Mouse (Mus musculus) lung, embryonic 14.5 days (tissue): Measurements from ENCODE around the gene Slc9b2. TPM values are rescaled to one million over a fixed set of nuclear protein-coding genes. Genes with fewer than 3 reads are reported as not detected.

Source experiments
- ATAC-seq: fragments of 200-750 bp; cut with Nextera tagmentation; 2 replicates; pipeline ENCODE4 v1.8.0; 2017; ENCODE audit warnings: mild to moderate bottlenecking, moderate TSS enrichment, moderate library complexity; ENCODE audit not compliant: insufficient read depth
- DNase-seq: peaks from one replicate; pipeline ENCODE4 v3.0.0-alpha.2; 2015
- H3K27ac ChIP-seq: fragments of 300-500 bp; sonication (generic); 2 replicates; pipeline ENCODE4 v1.5.1; 2014; ENCODE audit warnings: low read depth, mild to moderate bottlenecking, moderate library complexity
- H3K27me3 ChIP-seq: fragments of 300-500 bp; sonication (generic); 2 replicates; pipeline ENCODE4 v1.6.1; 2014; ENCODE audit warnings: low read length, control low read depth; ENCODE audit not compliant: insufficient read depth
- H3K36me3 ChIP-seq: fragments of 300-500 bp; sonication (generic); 2 replicates; pipeline ENCODE4 v1.6.1; 2014; ENCODE audit warnings: control low read depth; ENCODE audit not compliant: insufficient read depth
- H3K4me1 ChIP-seq: fragments of 300-500 bp; sonication (generic); 2 replicates; pipeline ENCODE4 v1.6.1; 2014; ENCODE audit warnings: antibody characterized with exemption, control low read depth; ENCODE audit not compliant: insufficient read depth
- H3K4me2 ChIP-seq: fragments of 300-500 bp; sonication (generic); 2 replicates; pipeline ENCODE4 v1.6.1; 2014; ENCODE audit warnings: mild to moderate bottlenecking
- H3K4me3 ChIP-seq: fragments of 300-500 bp; sonication (generic); 2 replicates; pipeline ENCODE4 v1.5.1; 2014; ENCODE audit warnings: low read depth, low read length
- H3K9ac ChIP-seq: fragments of 300-500 bp; sonication (generic); 2 replicates; pipeline ENCODE4 v1.6.1; 2014
- H3K9me3 ChIP-seq: fragments of 300-500 bp; sonication (generic); 2 replicates; pipeline ENCODE4 v1.6.1; 2016; ENCODE audit warnings: low read depth, low read length, control low read depth
- CTCF ChIP-seq: IDR thresholded peaks from 2 replicates; pipeline ENCODE4 v1.5.1; 2016; ENCODE audit warnings: antibody characterized with exemption, low read depth
- WGBS: fragments of 180-500 bp; shearing (Covaris S2); extraction: QIAGEN DNeasy Blood & Tissue Kit; methylation state at CpG from one replicate; pipeline ENCODE4 v1.1.7; 2014; 5-methylcytosine and 5-hydroxymethylcytosine counted together
- polyA plus RNA-seq: library from polyadenylated mRNA; unstranded; fragments of >200 nt; fragmentation: Nextera tagmentation; extraction: Ambion mirVana; gene quantifications from 2 replicates; pipeline ENCODE4 v1.2.1, GENCODE M21; 2014

Slc9b2 gene
- polyA plus RNA-seq, result 1.1 and 2.2 TPM in 2 replicates

DNA sequence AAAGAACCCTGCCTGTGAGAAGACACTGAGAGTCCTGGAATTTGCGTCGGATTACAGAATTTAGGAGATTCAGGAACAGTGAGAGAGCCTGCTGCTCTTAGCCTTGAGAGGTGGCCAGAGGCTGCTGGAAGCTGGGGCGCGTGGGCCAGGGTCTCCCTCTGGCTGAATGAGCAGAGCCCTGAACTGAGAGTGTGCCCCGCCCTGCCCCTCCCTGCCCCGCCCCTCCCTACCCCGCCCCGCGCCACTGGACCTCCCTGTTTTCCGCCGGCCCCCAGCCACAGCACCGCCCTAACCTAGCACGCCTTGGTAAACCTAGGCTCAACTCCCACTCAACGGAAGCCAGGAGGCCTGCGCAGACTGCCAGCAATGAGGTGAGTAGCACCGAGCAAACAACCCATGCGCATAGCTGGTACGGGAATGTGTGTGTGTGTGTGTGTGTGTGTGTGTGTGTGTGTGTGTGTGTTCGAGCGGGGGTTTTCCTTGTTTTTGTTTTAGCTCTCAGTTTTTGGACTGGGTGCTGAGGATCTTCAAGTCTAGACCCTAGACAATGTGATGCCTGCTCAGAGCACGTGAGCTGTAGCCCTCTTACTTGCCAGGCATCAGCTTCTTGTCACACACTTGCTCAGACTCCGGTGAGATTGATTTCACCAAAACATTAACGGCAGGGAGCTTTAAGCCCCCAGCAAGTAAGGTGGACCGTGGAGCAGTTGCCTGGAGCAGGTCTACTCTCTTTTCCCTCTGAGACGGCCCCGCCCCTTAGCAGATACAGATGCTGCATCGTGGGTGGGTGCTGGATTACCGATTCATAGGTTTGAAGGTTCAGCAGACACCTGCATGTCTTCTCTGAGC, at the start of gene Slc9b2:
Gene Slc9b2, plus strand, starts transcription at position 290 of the 849 bp plus-strand sequence.
- H3K4me1 ChIP-seq, result 0 out of 2 replicates have a peak, but pooled peaks cover 3% of the 10 kb centered on the region
- DNase-seq, result peak; percentile 73
- peak within 1 kb of the TSS; percentile 38 for H3K4me3 ChIP-seq
- H3K9me3 ChIP-seq, result no peaks in the 10 kb centered on the region
- H3K4me2 ChIP-seq, result peak within 1 kb of the TSS; percentile 78
- no peaks in the 10 kb centered on the region for H3K36me3 ChIP-seq
- H3K27ac ChIP-seq, result no peak within 1 kb of the TSS
- H3K27me3 ChIP-seq, result no peaks in the 10 kb centered on the region
- 8% methylated on average over 27 of the region's 28 CpGs for whole genome bisulfite sequencing
- H3K9ac ChIP-seq, result peak within 1 kb of the TSS; percentile 34; the same call in 1 of the 2 replicates
- peak; percentile 96 for ATAC-seq
- no peak for TF ChIP-seq CTCF

DNA sequence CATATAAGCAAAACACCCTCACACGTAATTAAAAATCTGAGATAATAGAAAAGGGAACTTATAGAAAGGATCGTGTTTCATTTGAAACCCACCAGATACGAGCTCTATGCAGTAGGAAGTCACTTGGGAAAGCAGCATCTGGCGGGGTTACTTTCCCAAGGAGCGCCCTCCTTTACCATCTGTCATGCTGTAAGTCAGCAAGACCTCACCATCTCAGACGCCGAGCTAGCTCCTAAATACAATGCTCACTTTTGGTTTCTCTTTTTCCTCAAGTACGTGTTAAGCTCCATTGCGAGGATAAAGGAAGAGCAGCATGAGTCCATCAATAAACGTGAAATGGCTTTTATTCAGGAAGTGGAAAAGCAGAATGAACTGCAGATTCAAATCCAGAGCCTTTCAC, 48.6 kb upstream of the Slc9b2 start:
- DNase-seq, result no peak
- Histone ChIP-seq H3K27ac (no peak overlapping the region), H3K9ac (no peak overlapping the region), H3K4me1 (no peaks in the 10 kb centered on the region), H3K36me3 (peaks cover 90% of the 10 kb centered on the region), H3K27me3 (no peaks in the 10 kb centered on the region), H3K4me2 (no peak overlapping the region), H3K9me3 (no peaks in the 10 kb centered on the region), H3K4me3 (no peak overlapping the region)
- 85% methylated on average over 10 of the region's 10 CpGs for WGBS
- ATAC-seq, result no peak
- no peak for TF ChIP-seq CTCF

DNA sequence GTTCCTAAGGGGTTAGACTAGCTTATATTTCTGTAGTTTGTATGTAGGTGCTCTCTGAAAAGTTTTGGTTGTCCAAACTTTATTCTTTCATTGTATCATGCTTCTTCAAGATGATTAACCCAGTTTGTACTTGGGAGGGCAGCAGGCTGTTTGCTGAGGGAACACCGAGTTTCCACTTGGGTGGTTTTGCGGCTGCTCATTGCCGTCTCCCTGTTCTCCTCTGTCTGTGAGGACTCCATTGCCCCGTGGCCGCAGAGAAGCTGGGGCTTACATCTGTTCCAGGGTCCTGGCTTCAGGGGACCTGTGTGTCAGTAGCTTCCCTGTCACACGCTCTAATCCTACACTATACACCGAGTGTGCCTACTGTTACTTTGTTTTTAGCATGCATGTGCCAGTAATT, 47.3 kb upstream of the Slc9b2 start:
- no peak for TF ChIP-seq CTCF
- WGBS, result 93% methylated on average over 7 of the region's 7 CpGs
- Histone ChIP-seq H3K4me3 (no peak overlapping the region), H3K27ac (no peak overlapping the region), H3K9me3 (no peaks in the 10 kb centered on the region), H3K36me3 (peaks cover 95% of the 10 kb centered on the region), H3K9ac (no peak overlapping the region), H3K4me2 (no peak overlapping the region), H3K4me1 (no peaks in the 10 kb centered on the region), H3K27me3 (no peaks in the 10 kb centered on the region)
- ATAC-seq (no peak), DNase-seq (no peak)

DNA sequence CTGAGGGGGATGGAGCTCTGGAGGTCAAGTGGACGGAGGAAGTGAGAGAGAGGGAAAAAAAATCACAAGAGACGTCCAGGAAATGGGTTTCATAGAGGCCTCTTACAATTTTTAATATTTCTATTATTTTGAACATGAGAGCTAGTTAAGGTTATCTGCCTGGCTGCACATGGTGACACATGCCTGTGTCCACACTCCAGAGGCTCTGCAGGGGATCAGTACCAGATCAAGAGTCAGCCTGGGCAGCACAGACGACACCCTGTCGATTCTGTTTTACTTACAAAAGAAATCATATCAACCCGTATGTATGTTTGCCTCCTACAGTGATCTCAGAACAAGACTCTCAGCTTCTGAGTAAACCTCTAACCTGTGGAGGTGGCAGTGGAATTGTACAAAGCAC, 38.9 kb upstream of the Slc9b2 start:
- no peak overlapping the region for H3K4me2 ChIP-seq
- no peaks in the 10 kb centered on the region for H3K4me1 ChIP-seq
- DNase-seq, result no peak
- ATAC-seq, result no peak
- H3K9ac ChIP-seq, result no peak overlapping the region
- no peak overlapping the region for H3K27ac ChIP-seq
- peaks cover 85% of the 10 kb centered on the region for H3K36me3 ChIP-seq
- 86% methylated on average over 5 of the region's 5 CpGs for WGBS
- no peaks in the 10 kb centered on the region for H3K9me3 ChIP-seq
- no peak overlapping the region for H3K4me3 ChIP-seq
- H3K27me3 ChIP-seq, result no peaks in the 10 kb centered on the region
- no peak for TF ChIP-seq CTCF

DNA sequence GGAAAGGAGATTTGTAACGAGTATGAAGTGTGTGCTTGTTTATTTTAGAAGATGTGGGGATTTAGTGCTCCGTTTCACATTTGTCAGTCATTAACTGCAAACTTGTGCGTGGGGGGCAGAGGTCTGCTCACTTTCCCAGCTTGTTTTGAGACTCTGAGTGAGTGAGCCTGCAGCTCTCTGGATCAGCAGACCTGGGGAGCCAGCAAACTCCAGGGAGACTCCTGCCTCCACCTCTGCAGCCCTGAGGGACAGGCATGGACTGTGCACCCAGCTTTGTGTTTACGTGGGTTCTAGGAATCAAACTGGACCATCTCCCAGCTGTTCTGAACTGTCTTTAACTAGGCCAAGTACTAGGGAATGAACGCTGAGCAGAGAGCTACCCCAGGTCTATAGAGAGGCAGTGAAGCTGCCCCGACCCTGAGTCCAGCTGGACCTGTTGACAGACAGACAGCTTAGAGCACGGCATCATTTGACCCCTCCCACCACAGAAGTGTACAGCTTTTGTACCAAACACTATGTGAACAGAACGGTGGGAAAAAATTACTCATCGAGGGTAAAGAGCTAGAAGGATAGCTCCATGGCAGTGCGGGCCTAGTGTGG, 38.0 kb upstream of the Slc9b2 start:
- Histone ChIP-seq H3K9me3 (no peaks in the 10 kb centered on the region), H3K9ac (no peak overlapping the region), H3K27me3 (no peaks in the 10 kb centered on the region), H3K27ac (no peak overlapping the region), H3K4me3 (no peak overlapping the region), H3K4me2 (no peak overlapping the region), H3K36me3 (peaks cover 77% of the 10 kb centered on the region), H3K4me1 (no peaks in the 10 kb centered on the region)
- ATAC-seq (no peak), DNase-seq (no peak)
- 67% methylated on average over 10 of the region's 10 CpGs for WGBS
- TF ChIP-seq CTCF, result no peak

DNA sequence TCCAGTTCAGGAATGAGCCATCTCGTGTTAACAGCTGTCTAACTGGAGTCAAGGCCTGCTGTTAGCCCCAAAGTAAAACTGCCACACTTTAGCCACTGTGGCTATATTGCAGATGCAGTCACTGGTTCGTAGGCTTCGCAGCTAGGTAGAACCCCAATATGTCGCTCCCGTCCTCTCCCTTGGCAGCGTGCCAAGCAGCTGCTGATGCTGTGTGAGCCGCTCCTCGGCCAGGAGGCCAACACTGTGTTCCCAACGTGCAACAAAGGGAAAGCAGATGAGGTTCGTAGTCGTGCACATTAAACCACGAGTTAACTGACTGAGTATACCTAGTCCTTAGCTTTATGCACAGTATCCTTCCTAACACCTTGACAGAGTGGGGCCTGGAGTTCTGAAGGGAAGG, 34.9 kb upstream of the Slc9b2 start:
- H3K36me3 ChIP-seq, result peaks cover 57% of the 10 kb centered on the region
- H3K27me3 ChIP-seq, result no peaks in the 10 kb centered on the region
- no peaks in the 10 kb centered on the region for H3K4me1 ChIP-seq
- no peaks in the 10 kb centered on the region for H3K9me3 ChIP-seq
- DNase-seq, result peak; percentile 61
- peak; percentile 7; the same call in 1 of the 2 replicates for ATAC-seq
- no peak overlapping the region for H3K9ac ChIP-seq
- no peak overlapping the region for H3K4me3 ChIP-seq
- WGBS, result 49% methylated on average over 12 of the region's 12 CpGs
- H3K27ac ChIP-seq, result no peak overlapping the region
- H3K4me2 ChIP-seq, result no peak overlapping the region
- TF ChIP-seq CTCF, result no peak

DNA sequence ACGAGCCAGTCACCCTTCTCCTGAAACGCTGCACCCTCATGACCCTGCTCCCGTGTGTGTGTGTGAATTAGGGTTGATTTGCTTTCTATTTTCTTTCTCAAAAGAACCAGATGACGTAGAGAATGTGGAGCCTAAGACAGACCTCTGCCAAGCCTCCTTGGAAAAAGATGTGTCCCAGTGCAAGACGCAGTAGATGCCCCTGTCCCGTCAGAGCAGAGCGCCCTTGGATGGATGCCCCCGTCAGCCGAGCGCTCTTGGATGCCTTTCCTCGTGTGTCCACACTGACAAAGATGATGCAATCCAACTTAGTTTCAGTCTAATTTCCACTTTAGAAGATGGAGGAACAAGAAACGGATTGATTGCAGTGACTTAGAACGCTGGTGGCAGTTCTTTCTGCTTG, 34.5 kb upstream of the Slc9b2 start:
- TF ChIP-seq CTCF, result no peak
- Histone ChIP-seq H3K9ac (no peak overlapping the region), H3K27ac (no peak overlapping the region), H3K4me2 (no peak overlapping the region), H3K27me3 (no peaks in the 10 kb centered on the region), H3K36me3 (peaks cover 53% of the 10 kb centered on the region), H3K4me3 (no peak overlapping the region), H3K9me3 (no peaks in the 10 kb centered on the region), H3K4me1 (no peaks in the 10 kb centered on the region)
- DNase-seq (no peak), ATAC-seq (peak; percentile 47; the same call in 1 of the 2 replicates)
- 83% methylated on average over 13 of the region's 13 CpGs for WGBS
